Mouse (Mus musculus) bone marrow macrophage, adult 2 months (primary cell): ENCODE results near the gene Tenm3. TPM values are rescaled to one million over a fixed set of nuclear protein-coding genes. Genes with fewer than 3 reads are reported as not detected.

Source experiments
- H3K27ac ChIP-seq: 2 replicates; pipeline ENCODE4 v1.5.1; 2012; ENCODE audit warnings: low read depth, low read length; ENCODE audit not compliant: insufficient read depth
- H3K4me1 ChIP-seq: 2 replicates; pipeline ENCODE4 v1.6.1; 2012; ENCODE audit warnings: low read length; ENCODE audit not compliant: control insufficient read depth, insufficient read depth
- H3K4me3 ChIP-seq: 2 replicates; pipeline ENCODE4 v1.5.1; 2012; ENCODE audit warnings: mild to moderate bottlenecking, low read length, moderate library complexity; ENCODE audit not compliant: insufficient read depth
- CTCF ChIP-seq: IDR thresholded peaks from 2 replicates; pipeline ENCODE4 v1.5.1; 2012; ENCODE audit warnings: low read depth, mild to moderate bottlenecking, low read length, moderate library complexity
- POLR2A ChIP-seq: IDR thresholded peaks from 2 replicates; pipeline ENCODE4 v1.6.1; 2012; ENCODE audit warnings: mild to moderate bottlenecking, low read depth, low read length, borderline replicate concordance
- polyA plus RNA-seq: library from polyadenylated mRNA; stranded (reverse); fragments of >200 nt; gene quantifications from 2 replicates; pipeline ENCODE4 v1.2.4, GENCODE M21; 2012; ENCODE audit not compliant: missing spikeins, insufficient read depth, insufficient read length

Tenm3 gene
- polyA plus RNA-seq, 1 experiment, result not detected

DNA sequence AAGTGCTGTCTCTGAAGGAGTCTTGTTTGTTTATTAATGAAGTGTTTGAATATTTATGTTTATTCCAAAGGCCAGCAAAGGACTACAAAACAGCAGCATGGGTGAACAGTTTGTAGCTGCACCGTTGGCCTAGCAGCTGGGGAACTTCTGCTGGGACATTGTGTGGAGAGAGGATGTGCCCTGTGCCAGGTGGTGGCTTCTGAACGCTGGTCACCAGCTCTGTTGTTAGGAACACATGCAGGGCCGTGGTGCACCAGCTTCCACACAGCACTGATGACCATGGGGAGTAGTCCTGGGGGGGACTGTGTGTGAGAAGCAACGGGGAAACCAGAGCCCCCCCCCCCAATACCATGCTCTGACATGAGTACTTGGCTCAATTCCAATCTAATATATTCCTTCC, 329.5 kb downstream of the Tenm3 start:
- TF ChIP-seq POLR2A (no peak), CTCF (no peak)

DNA sequence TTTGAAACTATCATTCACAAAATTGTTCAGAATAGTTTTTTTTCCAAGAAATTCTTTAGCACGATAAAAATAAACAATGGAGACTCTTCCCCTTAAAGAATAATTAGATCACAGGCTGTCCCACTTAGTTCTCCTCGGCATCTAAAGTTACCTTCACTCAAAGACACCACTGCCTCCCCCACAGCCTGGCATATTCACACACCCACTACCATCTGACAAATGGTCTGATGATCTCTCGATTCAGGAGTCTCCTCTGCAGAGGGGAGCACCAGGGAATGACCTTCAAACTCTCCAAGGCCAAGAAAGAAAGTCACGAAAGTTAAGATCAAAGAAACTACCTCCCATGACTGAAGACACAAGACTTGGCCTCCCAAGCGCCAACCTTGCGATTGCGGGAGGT, 329.9 kb downstream of the Tenm3 start:
- no peaks in the 10 kb centered on the region for H3K4me1 ChIP-seq
- TF ChIP-seq CTCF (no peak), POLR2A (no peak)
- H3K4me3 ChIP-seq, result no peak overlapping the region
- no peak overlapping the region for H3K27ac ChIP-seq

More for the DNA sequence above, 329.5 kb downstream of the Tenm3 start:
- Histone ChIP-seq H3K4me3 (no peak overlapping the region), H3K27ac (no peak overlapping the region), H3K4me1 (no peaks in the 10 kb centered on the region)

DNA sequence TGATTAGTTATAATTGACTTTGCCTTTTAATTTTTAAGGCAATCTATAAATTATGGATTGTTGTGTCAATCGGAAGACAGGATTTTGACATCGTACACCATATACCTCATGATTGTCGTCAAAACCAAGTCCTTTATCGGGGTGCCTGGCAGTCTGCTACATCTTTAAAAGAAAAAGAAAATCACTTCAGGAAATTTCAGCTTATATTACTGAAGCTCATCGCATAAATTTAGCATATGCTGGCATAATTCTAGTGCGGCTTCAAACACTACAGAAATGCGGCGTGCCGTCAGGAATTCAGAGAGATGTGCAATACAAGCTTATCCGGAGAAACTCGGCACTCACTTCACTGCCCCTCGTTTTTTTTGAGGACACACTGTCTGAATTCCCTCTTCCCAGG, 332.2 kb downstream of the Tenm3 start:
- no peaks in the 10 kb centered on the region for H3K4me1 ChIP-seq
- no peak overlapping the region for H3K4me3 ChIP-seq
- H3K27ac ChIP-seq, result no peak overlapping the region
- TF ChIP-seq POLR2A (no peak), CTCF (no peak)

GRCm38 (mm10) chr8:48511137-48511536, 332.6 kb downstream of the Tenm3 start:
- Histone ChIP-seq H3K27ac (no peak overlapping the region), H3K4me3 (no peak overlapping the region), H3K4me1 (no peaks in the 10 kb centered on the region)
- TF ChIP-seq CTCF, result no peak
- TF ChIP-seq POLR2A, result no peak

GRCm38 (mm10) chr8:48508641-48509599, 334.8 kb downstream of the Tenm3 start:
- no peak overlapping the region for H3K27ac ChIP-seq
- no peak for TF ChIP-seq CTCF
- TF ChIP-seq POLR2A, result no peak
- H3K4me3 ChIP-seq, result no peak overlapping the region
- H3K4me1 ChIP-seq, result no peaks in the 10 kb centered on the region

GRCm38 (mm10) chr8:48507719-48508501, 335.8 kb downstream of the Tenm3 start:
- Histone ChIP-seq H3K4me1 (no peaks in the 10 kb centered on the region), H3K27ac (no peak overlapping the region), H3K4me3 (no peak overlapping the region)
- TF ChIP-seq POLR2A, result no peak

GRCm38 (mm10) chr8:48492491-48492890, 351.3 kb downstream of the Tenm3 start:
- Histone ChIP-seq H3K4me1 (no peaks in the 10 kb centered on the region), H3K4me3 (no peak overlapping the region), H3K27ac (no peak overlapping the region)
- TF ChIP-seq POLR2A (no peak), CTCF (no peak)

DNA sequence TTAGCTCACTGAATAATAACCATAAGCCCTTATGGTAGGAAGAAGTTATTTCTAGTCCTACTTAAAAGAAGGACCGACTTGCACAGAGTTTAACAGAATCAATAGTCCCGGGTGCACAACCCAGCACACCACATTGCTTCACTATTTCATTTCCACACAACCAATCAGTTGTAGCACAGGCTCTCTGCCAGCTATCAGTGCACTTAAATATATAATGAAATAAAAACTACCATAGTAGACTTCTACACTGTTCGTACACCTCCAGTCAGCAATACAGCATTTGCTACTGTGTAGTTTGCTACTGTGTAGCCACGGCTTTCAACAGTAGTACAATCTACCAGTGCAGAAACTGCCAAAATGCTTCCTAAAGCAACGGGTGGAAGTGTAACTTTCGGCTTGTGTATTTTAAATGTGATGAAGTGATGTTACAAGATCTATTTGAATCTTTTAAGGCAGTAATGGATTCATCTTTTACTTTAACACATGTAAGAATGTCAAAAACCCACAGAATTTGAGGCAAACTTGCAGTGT, 353.1 kb downstream of the Tenm3 start:
- Histone ChIP-seq H3K4me1 (no peaks in the 10 kb centered on the region), H3K4me3 (no peak overlapping the region), H3K27ac (no peak overlapping the region)
- TF ChIP-seq CTCF, result no peak
- no peak for TF ChIP-seq POLR2A

- H3K27ac ChIP-seq, result no peak overlapping the region
- TF ChIP-seq CTCF (no peak), POLR2A (no peak)
Measured at GRCm38 (mm10) chr8:48489936-48490634, 353.7 kb downstream of the Tenm3 start.

More at GRCm38 (mm10) chr8:48489936-48490634, 353.7 kb downstream of the Tenm3 start:
- no peak overlapping the region for H3K4me3 ChIP-seq
- no peaks in the 10 kb centered on the region for H3K4me1 ChIP-seq
